Mouse (Mus musculus) megakaryocyte, embryonic 14.5 days (primary cell): ENCODE data around the gene Nusap1. TPM values are rescaled to one million over a fixed set of nuclear protein-coding genes. Genes with fewer than 3 reads are reported as not detected.
A peak's percentile ranks its signal among the peaks of the same experiment; 100 is the strongest.

Experiments
- H3K27me3 ChIP-seq: replicated peaks from 2 replicates; pipeline ENCODE3; 2012; ENCODE audit warnings: inconsistent platforms
- H3K36me3 ChIP-seq: replicated peaks from 2 replicates; pipeline ENCODE3; 2012; ENCODE audit warnings: low read length, inconsistent platforms, mixed read lengths
- H3K4me1 ChIP-seq: 2 replicates; pipeline ENCODE4 v1.6.1; 2012; ENCODE audit warnings: inconsistent platforms
- H3K4me3 ChIP-seq: replicated peaks from 2 replicates; pipeline ENCODE3; 2012; ENCODE audit warnings: moderate library complexity, mild to moderate bottlenecking, inconsistent platforms
- H3K9me3 ChIP-seq: 2 replicates; pipeline ENCODE4 v1.6.1; 2012; ENCODE audit warnings: inconsistent platforms
- FLI1 ChIP-seq: IDR thresholded peaks from 2 replicates; pipeline ENCODE4 v1.6.1; 2012; ENCODE audit warnings: low read length, inconsistent platforms, mixed read lengths
- GATA1 ChIP-seq: IDR thresholded peaks from 3 replicates; pipeline ENCODE4 v1.6.1; 2012; ENCODE audit warnings: mixed read lengths, low read length, inconsistent platforms, borderline replicate concordance
- polyA plus RNA-seq: library from polyadenylated mRNA; stranded (reverse); fragments of >175 nt; gene quantifications from 2 replicates; pipeline ENCODE4 v1.2.3, GENCODE M21; 2012; ENCODE audit warnings: low replicate concordance; ENCODE audit not compliant: insufficient read depth

Nusap1 gene
- 1.3 TPM in 1 of 2 replicates, not detected in the other for polyA plus RNA-seq

GRCm38 (mm10) chr2:119618199-119618982 lies at the start of gene Nusap1, which contains the start of gene Oip5:
Nusap1 (plus strand) TSS chr2:119618298.
Oip5 (minus strand) TSS chr2:119618469.
- Histone ChIP-seq H3K36me3 (peaks cover 5% of the 10 kb centered on the region), H3K27me3 (no peaks in the 10 kb centered on the region), H3K4me3 (peak within 1 kb of the TSS; percentile 97), H3K9me3 (no peaks in the 10 kb centered on the region), H3K4me1 (peaks cover 38% of the 10 kb centered on the region)
- TF ChIP-seq FLI1 (no peak), GATA1 (no peak)

GRCm38 (mm10) chr2:119572471-119572870 lies 45.6 kb upstream of the Nusap1 start:
- TF ChIP-seq GATA1 (no peak), FLI1 (no peak)
- Histone ChIP-seq H3K9me3 (no peaks in the 10 kb centered on the region), H3K4me3 (no peak overlapping the region)

GRCm38 (mm10) chr2:119581571-119581970 lies 36.5 kb upstream of the Nusap1 start:
- Histone ChIP-seq H3K4me1 (no peaks in the 10 kb centered on the region), H3K36me3 (peaks cover 74% of the 10 kb centered on the region), H3K4me3 (no peak overlapping the region), H3K27me3 (no peaks in the 10 kb centered on the region), H3K9me3 (no peaks in the 10 kb centered on the region)
- no peak for TF ChIP-seq FLI1
- no peak for TF ChIP-seq GATA1

More at GRCm38 (mm10) chr2:119572471-119572870, 45.6 kb upstream of the Nusap1 start:
- peaks cover 6% of the 10 kb centered on the region for H3K4me1 ChIP-seq
- no peaks in the 10 kb centered on the region for H3K27me3 ChIP-seq
- H3K36me3 ChIP-seq: peaks cover 79% of the 10 kb centered on the region

GRCm38 (mm10) chr2:119583439-119583838 lies 34.7 kb upstream of the Nusap1 start:
- H3K36me3 ChIP-seq: peaks cover 69% of the 10 kb centered on the region
- H3K4me1 ChIP-seq: no peaks in the 10 kb centered on the region
- H3K9me3 ChIP-seq: no peaks in the 10 kb centered on the region
- TF ChIP-seq FLI1: no peak
- TF ChIP-seq GATA1: no peak
- H3K4me3 ChIP-seq: no peak overlapping the region
- H3K27me3 ChIP-seq: no peaks in the 10 kb centered on the region

- H3K36me3 ChIP-seq: peaks cover 62% of the 10 kb centered on the region
- no peaks in the 10 kb centered on the region for H3K27me3 ChIP-seq
- TF ChIP-seq GATA1 (no peak), FLI1 (no peak)
- H3K9me3 ChIP-seq: no peaks in the 10 kb centered on the region
- no peaks in the 10 kb centered on the region for H3K4me1 ChIP-seq
- H3K4me3 ChIP-seq: no peak overlapping the region
Observed at GRCm38 (mm10) chr2:119584282-119584681, 33.8 kb upstream of the Nusap1 start.

- Histone ChIP-seq H3K4me3 (no peak overlapping the region), H3K36me3 (peaks cover 43% of the 10 kb centered on the region), H3K4me1 (no peaks in the 10 kb centered on the region), H3K9me3 (no peaks in the 10 kb centered on the region), H3K27me3 (no peaks in the 10 kb centered on the region)
- TF ChIP-seq GATA1 (no peak), FLI1 (no peak)
Observed at GRCm38 (mm10) chr2:119587383-119587782, 30.7 kb upstream of the Nusap1 start.

- H3K36me3 ChIP-seq: peaks cover 22% of the 10 kb centered on the region
- H3K27me3 ChIP-seq: no peaks in the 10 kb centered on the region
- no peak overlapping the region for H3K4me3 ChIP-seq
- TF ChIP-seq GATA1 (no peak), FLI1 (no peak)
- peaks cover 17% of the 10 kb centered on the region for H3K4me1 ChIP-seq
- no peaks in the 10 kb centered on the region for H3K9me3 ChIP-seq
Observed at GRCm38 (mm10) chr2:119591247-119591646, 26.9 kb upstream of the Nusap1 start.

- Histone ChIP-seq H3K9me3 (no peaks in the 10 kb centered on the region), H3K36me3 (peaks cover 34% of the 10 kb centered on the region), H3K27me3 (no peaks in the 10 kb centered on the region), H3K4me3 (peak overlapping the region; percentile 99), H3K4me1 (peaks cover 39% of the 10 kb centered on the region)
- no peak for TF ChIP-seq GATA1
- TF ChIP-seq FLI1: no peak
Observed at GRCm38 (mm10) chr2:119593765-119594112, 24.4 kb upstream of the Nusap1 start.

- Histone ChIP-seq H3K27me3 (no peaks in the 10 kb centered on the region), H3K9me3 (no peaks in the 10 kb centered on the region), H3K4me3 (peak overlapping the region; percentile 99), H3K4me1 (peaks cover 44% of the 10 kb centered on the region), H3K36me3 (peaks cover 41% of the 10 kb centered on the region)
- TF ChIP-seq GATA1 (no peak), FLI1 (no peak)
Observed at GRCm38 (mm10) chr2:119594113-119594981, 23.8 kb upstream of the Nusap1 start.
